Mouse (Mus musculus) lung, postnatal 0 days (tissue): Measurements from ENCODE around the gene Uevld.

Experiments
- CTCF ChIP-seq: IDR thresholded peaks from 2 replicates; pipeline ENCODE4 v1.5.1; 2016; ENCODE audit warnings: antibody characterized with exemption, mild to moderate bottlenecking
- EP300 ChIP-seq: IDR thresholded peaks from 2 replicates; pipeline ENCODE4 v1.6.1; 2016; ENCODE audit warnings: antibody characterized with exemption, mild to moderate bottlenecking, control low read depth

GRCm38 (mm10) chr7:47001900-47002275 is 43.6 kb upstream of the Uevld start:
- TF ChIP-seq CTCF: no peak
- TF ChIP-seq EP300: no peak
